Mouse (Mus musculus) cerebellum, adult 2 months (tissue): Measurements from ENCODE around the gene Crabp1.

Experiments
- CTCF ChIP-seq: fragments of 200-500 bp; IDR thresholded peaks from 2 replicates; pipeline ENCODE4 v1.5.1; 2011; ENCODE audit warnings: low read depth, mild to moderate bottlenecking, control low read depth, low read length, moderate library complexity, borderline replicate concordance; ENCODE audit not compliant: insufficient read depth
- POLR2A ChIP-seq: fragments of 200-500 bp; IDR thresholded peaks from 2 replicates; pipeline ENCODE4 v1.6.1; 2011; ENCODE audit warnings: low read length, control low read depth, borderline replicate concordance; ENCODE audit not compliant: insufficient read depth

GRCm38 (mm10) chr9:54722596-54722995 is 42.0 kb upstream of the Crabp1 start:
- TF ChIP-seq CTCF (no peak), POLR2A (no peak)
